Mouse (Mus musculus) neural tube, embryonic 12.5 days (tissue): ENCODE results near the gene Tmem50b. TPM values are rescaled to one million over a fixed set of nuclear protein-coding genes. Genes with fewer than 3 reads are reported as not detected.

Experiments used
- ATAC-seq: fragments of 200-750 bp; cut with Nextera tagmentation; 2 replicates; pipeline ENCODE4 v1.8.0; 2017; ENCODE audit warnings: low read depth, mild to moderate bottlenecking, moderate TSS enrichment, moderate library complexity; ENCODE audit not compliant: low FRiP score
- H3K27ac ChIP-seq: fragments of 300-500 bp; sonication (generic); 2 replicates; pipeline ENCODE4 v1.5.1; 2016
- H3K27me3 ChIP-seq: fragments of 300-500 bp; sonication (generic); replicated peaks from 2 replicates; pipeline ENCODE4 v1.6.1; 2016; ENCODE audit warnings: mild to moderate bottlenecking
- H3K36me3 ChIP-seq: fragments of 300-500 bp; sonication (generic); 2 replicates; pipeline ENCODE4 v1.6.1; 2016; ENCODE audit warnings: mild to moderate bottlenecking
- H3K4me1 ChIP-seq: fragments of 300-500 bp; sonication (generic); 2 replicates; pipeline ENCODE4 v1.6.1; 2016
- H3K4me2 ChIP-seq: fragments of 300-500 bp; sonication (generic); replicated peaks from 2 replicates; pipeline ENCODE4 v1.6.1; 2016; ENCODE audit warnings: mild to moderate bottlenecking
- H3K4me3 ChIP-seq: fragments of 300-500 bp; sonication (generic); 2 replicates; pipeline ENCODE4 v1.5.1; 2016
- H3K9ac ChIP-seq: fragments of 300-500 bp; sonication (generic); 2 replicates; pipeline ENCODE4 v1.6.1; 2016; ENCODE audit warnings: mild to moderate bottlenecking
- H3K9me3 ChIP-seq: fragments of 300-500 bp; sonication (generic); 2 replicates; pipeline ENCODE4 v1.6.1; 2016; ENCODE audit warnings: mild to moderate bottlenecking
- WGBS: fragments of 180-500 bp; shearing (Covaris S2); methylation state at CpG from one replicate; pipeline ENCODE4 v1.1.7; 2016; 5-methylcytosine and 5-hydroxymethylcytosine counted together
- polyA plus RNA-seq: library from polyadenylated mRNA; unstranded; fragments of >200 nt; fragmentation: Nextera tagmentation; extraction: Ambion mirVana; gene quantifications from 2 replicates; pipeline ENCODE4 v1.2.1, GENCODE M21; 2016

Tmem50b gene
- polyA plus RNA-seq, 1 experiment from 2014 or later = 58.0 TPM

GRCm38 (mm10) chr16:91629749-91630148, 32.1 kb upstream of the Tmem50b start:
- Histone ChIP-seq H3K36me3 (peaks cover 76% of the 10 kb centered on the region), H3K27me3 (no peaks in the 10 kb centered on the region), H3K9ac (no peak overlapping the region), H3K4me1 (no peaks in the 10 kb centered on the region), H3K4me3 (no peak overlapping the region), H3K9me3 (no peaks in the 10 kb centered on the region), H3K4me2 (no peak overlapping the region), H3K27ac (no peak overlapping the region)
- 94% methylated on average over 4 of the region's 4 CpGs for WGBS
- ATAC-seq = no peak

- peaks cover 75% of the 10 kb centered on the region for H3K36me3 ChIP-seq
- H3K4me1 ChIP-seq = no peaks in the 10 kb centered on the region
- no peak overlapping the region for H3K4me3 ChIP-seq
- no peak for ATAC-seq
- no peaks in the 10 kb centered on the region for H3K9me3 ChIP-seq
- H3K27me3 ChIP-seq = no peaks in the 10 kb centered on the region
- no peak overlapping the region for H3K27ac ChIP-seq
- H3K9ac ChIP-seq = no peak overlapping the region
- H3K4me2 ChIP-seq = no peak overlapping the region
- 98% methylated on average over 3 of the region's 3 CpGs for WGBS
Measured at GRCm38 (mm10) chr16:91628673-91629072, 31.1 kb upstream of the Tmem50b start.

- no peak overlapping the region for H3K9ac ChIP-seq
- no peak overlapping the region for H3K4me2 ChIP-seq
- no peaks in the 10 kb centered on the region for H3K4me1 ChIP-seq
- no peak overlapping the region for H3K27ac ChIP-seq
- no peak for ATAC-seq
- H3K27me3 ChIP-seq = no peaks in the 10 kb centered on the region
- peaks cover 79% of the 10 kb centered on the region for H3K36me3 ChIP-seq
- WGBS = 90% methylated on average over 7 of the region's 7 CpGs
- H3K4me3 ChIP-seq = no peak overlapping the region
- H3K9me3 ChIP-seq = no peaks in the 10 kb centered on the region
Measured at GRCm38 (mm10) chr16:91627831-91628230, 30.2 kb upstream of the Tmem50b start.

GRCm38 (mm10) chr16:91623074-91623473, 25.5 kb upstream of the Tmem50b start:
- H3K9ac ChIP-seq = no peak overlapping the region
- peaks cover 3% of the 10 kb centered on the region; the same call in 1 of the 2 replicates for H3K4me1 ChIP-seq
- H3K4me2 ChIP-seq = no peak overlapping the region
- H3K27me3 ChIP-seq = no peaks in the 10 kb centered on the region
- WGBS = 96% methylated on average over 9 of the region's 9 CpGs
- no peaks in the 10 kb centered on the region for H3K9me3 ChIP-seq
- ATAC-seq = no peak
- H3K27ac ChIP-seq = no peak overlapping the region
- H3K4me3 ChIP-seq = no peak overlapping the region
- H3K36me3 ChIP-seq = peaks cover 72% of the 10 kb centered on the region

GRCm38 (mm10) chr16:91620991-91621390, 23.4 kb upstream of the Tmem50b start:
- Histone ChIP-seq H3K9ac (no peak overlapping the region), H3K4me2 (no peak overlapping the region), H3K4me1 (peaks cover 6% of the 10 kb centered on the region; the same call in 1 of the 2 replicates), H3K4me3 (no peak overlapping the region), H3K27me3 (no peaks in the 10 kb centered on the region), H3K9me3 (no peaks in the 10 kb centered on the region), H3K27ac (no peak overlapping the region), H3K36me3 (peaks cover 56% of the 10 kb centered on the region)
- WGBS = 93% methylated on average over 11 of the region's 11 CpGs
- no peak for ATAC-seq

- no peaks in the 10 kb centered on the region for H3K9me3 ChIP-seq
- ATAC-seq = no peak
- no peak overlapping the region for H3K4me3 ChIP-seq
- peaks cover 6% of the 10 kb centered on the region; the same call in 1 of the 2 replicates for H3K4me1 ChIP-seq
- H3K4me2 ChIP-seq = no peak overlapping the region
- H3K9ac ChIP-seq = no peak overlapping the region
- 95% methylated on average over 5 of the region's 5 CpGs for WGBS
- H3K27ac ChIP-seq = no peak overlapping the region
- H3K27me3 ChIP-seq = no peaks in the 10 kb centered on the region
- H3K36me3 ChIP-seq = peaks cover 50% of the 10 kb centered on the region
Measured at GRCm38 (mm10) chr16:91620185-91620584, 22.6 kb upstream of the Tmem50b start.

GRCm38 (mm10) chr16:91618511-91619501, 21.2 kb upstream of the Tmem50b start, which contains the start of gene Dnajc28:
Gene Dnajc28, minus strand, starts transcription at chr16:91619026.
- H3K27ac ChIP-seq = no peak within 1 kb of the TSS

GRCm38 (mm10) chr16:91614552-91614951, 17.0 kb upstream of the Tmem50b start:
- WGBS = 84% methylated on average over 6 of the region's 6 CpGs
- no peaks in the 10 kb centered on the region for H3K27me3 ChIP-seq
- H3K4me3 ChIP-seq = no peak overlapping the region
- ATAC-seq = no peak
- no peaks in the 10 kb centered on the region for H3K9me3 ChIP-seq
- H3K9ac ChIP-seq = no peak overlapping the region
- H3K4me1 ChIP-seq = peaks cover 6% of the 10 kb centered on the region; the same call in 1 of the 2 replicates
- H3K27ac ChIP-seq = no peak overlapping the region
- H3K36me3 ChIP-seq = no peaks in the 10 kb centered on the region
- H3K4me2 ChIP-seq = no peak overlapping the region

More at GRCm38 (mm10) chr16:91618511-91619501, 21.2 kb upstream of the Tmem50b start, which contains the start of gene Dnajc28:
- peak; percentile 90 for ATAC-seq
- Histone ChIP-seq H3K4me1 (peaks cover 6% of the 10 kb centered on the region; the same call in 1 of the 2 replicates), H3K27me3 (no peaks in the 10 kb centered on the region), H3K9ac (peak within 1 kb of the TSS; percentile 75), H3K36me3 (peaks cover 39% of the 10 kb centered on the region), H3K9me3 (no peaks in the 10 kb centered on the region), H3K4me3 (peak within 1 kb of the TSS; percentile 65), H3K4me2 (peak within 1 kb of the TSS; percentile 80)
- 12% methylated on average over 39 of the region's 39 CpGs for WGBS

GRCm38 (mm10) chr16:91612525-91612924, 14.9 kb upstream of the Tmem50b start:
- Histone ChIP-seq H3K4me3 (no peak overlapping the region), H3K4me2 (no peak overlapping the region), H3K9ac (no peak overlapping the region), H3K36me3 (no peaks in the 10 kb centered on the region), H3K27ac (no peak overlapping the region), H3K9me3 (no peaks in the 10 kb centered on the region), H3K4me1 (no peaks in the 10 kb centered on the region), H3K27me3 (no peaks in the 10 kb centered on the region)
- 78% methylated on average over 5 of the region's 5 CpGs for WGBS
- ATAC-seq = no peak

GRCm38 (mm10) chr16:91611248-91611647, 13.6 kb upstream of the Tmem50b start:
- H3K4me1 ChIP-seq = no peaks in the 10 kb centered on the region
- no peaks in the 10 kb centered on the region for H3K9me3 ChIP-seq
- no peak overlapping the region for H3K9ac ChIP-seq
- H3K27ac ChIP-seq = no peak overlapping the region
- H3K36me3 ChIP-seq = no peaks in the 10 kb centered on the region
- H3K4me3 ChIP-seq = no peak overlapping the region
- H3K27me3 ChIP-seq = no peaks in the 10 kb centered on the region
- ATAC-seq = no peak
- no peak overlapping the region for H3K4me2 ChIP-seq
- 80% methylated on average over 11 of the region's 11 CpGs for WGBS

GRCm38 (mm10) chr16:91609501-91610245, 12.1 kb upstream of the Tmem50b start:
- no peak for ATAC-seq
- Histone ChIP-seq H3K4me1 (no peaks in the 10 kb centered on the region), H3K36me3 (no peaks in the 10 kb centered on the region), H3K27ac (no peak overlapping the region), H3K9ac (no peak overlapping the region), H3K4me3 (no peak overlapping the region), H3K27me3 (no peaks in the 10 kb centered on the region), H3K4me2 (no peak overlapping the region), H3K9me3 (no peaks in the 10 kb centered on the region)
- 86% methylated on average over 9 of the region's 9 CpGs for WGBS

- Histone ChIP-seq H3K36me3 (no peaks in the 10 kb centered on the region), H3K9me3 (no peaks in the 10 kb centered on the region), H3K4me3 (no peak overlapping the region), H3K9ac (no peak overlapping the region), H3K4me1 (no peaks in the 10 kb centered on the region), H3K27ac (no peak overlapping the region), H3K4me2 (no peak overlapping the region), H3K27me3 (no peaks in the 10 kb centered on the region)
- WGBS = 93% methylated on average over 8 of the region's 8 CpGs
- ATAC-seq = no peak
Measured at GRCm38 (mm10) chr16:91606958-91607357, 9.4 kb upstream of the Tmem50b start.
